Mouse (Mus musculus): Measurements from ENCODE around the gene Ifi202b. TPM values are rescaled to one million over a fixed set of nuclear protein-coding genes. Genes with fewer than 3 reads are reported as not detected.
"Not testable (repeated sequence)": the region's sequence is repeated elsewhere in the genome, so short reads cannot be mapped to it uniquely, and the experiment has no call there.

Gene Ifi202b
- polyA plus RNA-seq, 1 experiment from 2014 or later, result not detected

DNA sequence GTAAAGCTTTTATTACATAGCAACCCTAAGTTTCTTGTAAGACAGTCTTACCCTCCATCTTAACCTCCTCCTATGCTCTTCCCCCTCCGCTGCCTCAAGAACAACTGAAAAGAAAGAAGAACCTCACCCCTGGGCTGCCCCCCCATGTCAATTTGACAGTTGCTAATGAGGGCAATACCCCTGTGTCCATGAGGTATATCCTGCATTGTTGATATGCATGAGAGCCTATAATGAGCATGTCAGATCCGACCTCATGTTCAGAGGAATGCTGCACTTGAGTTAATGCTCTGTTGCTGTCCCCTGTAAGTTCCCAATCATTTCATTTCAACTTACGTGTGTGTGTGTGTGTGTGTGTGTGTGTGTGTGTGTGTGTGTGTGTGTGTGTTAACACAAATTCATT lies 22.5 kb downstream of the Ifi202b start:
- not testable (repeated sequence) for ATAC-seq (ENCODE audit: low read depth)

DNA sequence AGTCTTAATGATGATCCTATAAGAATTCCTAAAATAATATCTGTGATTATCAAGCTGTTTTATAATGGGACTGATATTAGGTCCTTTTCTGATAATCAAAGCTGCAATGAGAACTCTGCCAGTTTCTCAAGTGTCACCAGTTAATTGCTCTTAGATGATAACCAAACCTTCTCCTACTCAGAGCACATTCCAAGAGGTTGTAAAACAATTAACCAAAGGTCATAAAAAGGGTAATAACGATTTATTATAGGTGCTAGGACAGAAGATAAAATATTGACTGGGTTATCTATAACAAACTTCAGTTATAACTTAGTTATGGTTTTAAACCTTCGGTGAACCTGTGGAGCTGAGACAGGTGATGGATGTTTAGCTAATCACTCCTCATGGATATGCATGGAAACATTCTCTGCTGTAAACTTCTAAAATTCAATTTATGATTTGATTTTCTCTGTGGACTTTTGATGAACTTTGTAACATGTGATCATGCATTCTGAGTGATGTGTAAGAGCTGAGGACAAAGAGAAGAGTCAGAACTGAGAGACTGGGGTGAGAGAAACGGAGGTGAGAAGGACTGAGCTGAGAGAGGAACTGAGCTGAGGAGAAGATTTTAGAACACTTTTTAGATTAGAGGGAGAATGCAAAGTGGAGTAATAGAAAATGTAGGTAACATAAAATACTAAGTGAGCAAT lies 26.6 kb downstream of the Ifi202b start:
- H3K4me3 ChIP-seq (ENCODE audit: low read depth, low read length); H3K9me3 ChIP-seq (ENCODE audit: control insufficient read depth, low read length); H3K27ac ChIP-seq (ENCODE audit: low read depth, low read length); H3K4me2 ChIP-seq (ENCODE audit: low read depth, low read length); ATAC-seq (ENCODE audit: low read depth); H3K27me3 ChIP-seq (ENCODE audit: control insufficient read depth, insufficient read depth, low read length); H3K9ac ChIP-seq (replicated peaks; ENCODE audit: low read depth, low read length); H3K36me3 ChIP-seq (ENCODE audit: control insufficient read depth, insufficient read depth, low read length); H3K4me1 ChIP-seq (ENCODE audit: control insufficient read depth, insufficient read depth, low read length): not testable (repeated sequence)
- WGBS, result 37% methylated on average over 3 of the region's 3 CpGs

More for the DNA sequence above, 22.5 kb downstream of the Ifi202b start:
- not testable (repeated sequence) for H3K9ac ChIP-seq (replicated peaks; ENCODE audit: low read depth, low read length); H3K4me3 ChIP-seq (ENCODE audit: low read depth, low read length); H3K4me2 ChIP-seq (ENCODE audit: low read depth, low read length); H3K27me3 ChIP-seq (ENCODE audit: control insufficient read depth, insufficient read depth, low read length); H3K4me1 ChIP-seq (ENCODE audit: control insufficient read depth, insufficient read depth, low read length); H3K9me3 ChIP-seq (ENCODE audit: control insufficient read depth, low read length); H3K36me3 ChIP-seq (ENCODE audit: control insufficient read depth, insufficient read depth, low read length); H3K27ac ChIP-seq (ENCODE audit: low read depth, low read length)
- WGBS, result 28% methylated on average over 3 of the region's 3 CpGs

DNA sequence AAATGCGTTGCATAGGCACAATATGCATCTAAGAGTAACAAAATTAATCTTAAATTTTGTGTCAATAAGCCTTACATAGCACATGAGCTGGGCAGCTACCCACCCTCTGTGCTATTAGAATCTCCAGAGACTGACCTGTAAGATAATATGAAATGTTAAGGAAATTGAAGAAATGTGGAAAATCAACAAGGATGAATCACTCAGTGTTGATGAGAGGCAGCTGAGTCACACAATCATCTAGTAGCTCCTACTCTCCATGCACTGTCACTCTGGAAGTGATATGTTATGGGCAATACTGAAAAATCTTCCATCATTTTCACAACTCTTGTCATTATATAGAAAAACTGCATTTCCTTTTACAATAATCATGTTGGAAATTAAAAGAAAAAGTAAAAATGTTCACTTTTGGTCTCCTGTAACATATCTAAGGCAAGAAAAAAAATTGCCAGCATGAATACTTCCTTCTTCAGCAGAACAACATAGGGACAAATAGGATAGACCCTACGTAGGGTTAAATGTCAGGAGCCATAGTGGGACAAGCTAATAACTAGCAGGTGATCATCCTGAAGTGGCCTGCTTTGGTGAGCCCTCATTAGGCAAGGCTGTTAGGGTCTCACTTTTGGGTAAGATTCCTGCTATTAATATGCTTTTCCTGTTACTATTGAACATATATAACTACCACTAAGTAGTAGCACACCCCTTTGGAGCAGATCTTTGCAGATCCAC lies 27.3 kb downstream of the Ifi202b start:
- Histone ChIP-seq H3K27me3 (ENCODE audit: control insufficient read depth, insufficient read depth, low read length) (no peaks in the 10 kb centered on the region), H3K9ac (replicated peaks; ENCODE audit: low read depth, low read length) (no peak overlapping the region), H3K36me3 (ENCODE audit: control insufficient read depth, insufficient read depth, low read length) (no peaks in the 10 kb centered on the region), H3K4me3 (ENCODE audit: low read depth, low read length) (no peak overlapping the region), H3K4me2 (ENCODE audit: low read depth, low read length) (no peak overlapping the region), H3K27ac (ENCODE audit: low read depth, low read length) (no peak overlapping the region), H3K4me1 (ENCODE audit: control insufficient read depth, insufficient read depth, low read length) (no peaks in the 10 kb centered on the region), H3K9me3 (ENCODE audit: control insufficient read depth, low read length) (no peaks in the 10 kb centered on the region)
- WGBS, result 93% methylated on average over 2 of the region's 2 CpGs
- ATAC-seq (ENCODE audit: low read depth), result no peak

DNA sequence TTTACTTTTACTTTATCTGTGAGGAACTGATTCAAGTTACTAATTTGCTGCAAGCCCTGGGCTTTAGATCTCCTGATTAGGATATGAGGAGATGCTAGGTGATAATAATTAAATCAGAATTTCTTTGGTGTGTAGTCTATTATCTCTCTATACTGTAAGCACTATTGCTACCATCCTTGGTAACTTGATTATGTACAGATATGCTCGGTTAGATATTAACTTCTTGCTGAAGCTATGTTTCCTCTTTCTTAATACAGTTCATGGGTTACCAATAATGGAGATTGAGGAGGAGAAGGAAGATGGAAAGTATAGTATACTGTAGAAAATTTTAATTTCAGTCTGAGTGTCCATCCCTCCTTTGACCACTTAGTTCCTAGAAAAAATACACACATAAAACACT lies 29.0 kb downstream of the Ifi202b start:
- Histone ChIP-seq H3K4me1 (ENCODE audit: control insufficient read depth, insufficient read depth, low read length) (no peaks in the 10 kb centered on the region), H3K9me3 (ENCODE audit: control insufficient read depth, low read length) (no peaks in the 10 kb centered on the region), H3K4me3 (ENCODE audit: low read depth, low read length) (no peak overlapping the region), H3K9ac (replicated peaks; ENCODE audit: low read depth, low read length) (no peak overlapping the region), H3K36me3 (ENCODE audit: control insufficient read depth, insufficient read depth, low read length) (no peaks in the 10 kb centered on the region), H3K27me3 (ENCODE audit: control insufficient read depth, insufficient read depth, low read length) (no peaks in the 10 kb centered on the region), H3K4me2 (ENCODE audit: low read depth, low read length) (no peak overlapping the region), H3K27ac (ENCODE audit: low read depth, low read length) (no peak overlapping the region)
- WGBS, result 87% methylated on average over 1 of the region's 1 CpGs
- ATAC-seq (ENCODE audit: low read depth), result no peak

DNA sequence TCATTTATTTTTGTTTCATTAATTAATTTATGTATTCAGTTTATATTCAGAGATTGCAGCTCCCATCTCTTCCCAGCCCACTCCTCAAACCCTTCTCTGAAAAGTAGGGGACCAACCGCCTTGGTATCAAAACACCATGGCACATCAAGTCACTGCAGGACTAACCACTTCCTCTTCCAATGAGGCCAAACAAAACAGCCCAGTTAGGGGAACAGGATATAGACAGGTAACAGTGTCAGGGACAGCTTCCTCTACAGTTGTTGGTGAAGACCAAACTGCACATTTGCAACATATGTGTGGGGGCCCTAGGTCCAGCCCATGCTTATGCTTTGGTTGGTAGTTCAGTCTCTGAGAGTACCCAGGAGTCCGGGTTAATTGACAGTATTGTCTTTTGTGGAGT lies 33.5 kb downstream of the Ifi202b start:
- not testable (repeated sequence) for H3K27ac ChIP-seq (ENCODE audit: low read depth, low read length); H3K9me3 ChIP-seq (ENCODE audit: control insufficient read depth, low read length); H3K36me3 ChIP-seq (ENCODE audit: control insufficient read depth, insufficient read depth, low read length); H3K4me2 ChIP-seq (ENCODE audit: low read depth, low read length); H3K4me3 ChIP-seq (ENCODE audit: low read depth, low read length); ATAC-seq (ENCODE audit: low read depth); H3K27me3 ChIP-seq (ENCODE audit: control insufficient read depth, insufficient read depth, low read length); H3K9ac ChIP-seq (replicated peaks; ENCODE audit: low read depth, low read length); H3K4me1 ChIP-seq (ENCODE audit: control insufficient read depth, insufficient read depth, low read length)
- WGBS, result 85% methylated on average over 2 of the region's 2 CpGs

DNA sequence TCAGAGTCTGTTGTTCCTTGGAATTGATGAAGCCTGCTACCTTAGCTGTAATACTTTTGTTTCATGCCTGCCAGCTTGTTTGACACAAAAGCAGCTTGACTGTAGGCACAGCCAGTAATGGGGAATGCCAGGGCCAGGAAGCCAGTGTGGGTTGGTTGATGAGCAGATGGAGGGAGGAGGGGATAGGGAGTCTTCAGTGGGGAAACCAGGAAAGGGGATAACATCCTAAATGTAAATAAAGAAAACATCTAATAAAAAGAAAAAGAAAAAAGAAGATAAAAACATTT lies 39.8 kb downstream of the Ifi202b start:
- not testable (repeated sequence) for ATAC-seq (ENCODE audit: low read depth)

DNA sequence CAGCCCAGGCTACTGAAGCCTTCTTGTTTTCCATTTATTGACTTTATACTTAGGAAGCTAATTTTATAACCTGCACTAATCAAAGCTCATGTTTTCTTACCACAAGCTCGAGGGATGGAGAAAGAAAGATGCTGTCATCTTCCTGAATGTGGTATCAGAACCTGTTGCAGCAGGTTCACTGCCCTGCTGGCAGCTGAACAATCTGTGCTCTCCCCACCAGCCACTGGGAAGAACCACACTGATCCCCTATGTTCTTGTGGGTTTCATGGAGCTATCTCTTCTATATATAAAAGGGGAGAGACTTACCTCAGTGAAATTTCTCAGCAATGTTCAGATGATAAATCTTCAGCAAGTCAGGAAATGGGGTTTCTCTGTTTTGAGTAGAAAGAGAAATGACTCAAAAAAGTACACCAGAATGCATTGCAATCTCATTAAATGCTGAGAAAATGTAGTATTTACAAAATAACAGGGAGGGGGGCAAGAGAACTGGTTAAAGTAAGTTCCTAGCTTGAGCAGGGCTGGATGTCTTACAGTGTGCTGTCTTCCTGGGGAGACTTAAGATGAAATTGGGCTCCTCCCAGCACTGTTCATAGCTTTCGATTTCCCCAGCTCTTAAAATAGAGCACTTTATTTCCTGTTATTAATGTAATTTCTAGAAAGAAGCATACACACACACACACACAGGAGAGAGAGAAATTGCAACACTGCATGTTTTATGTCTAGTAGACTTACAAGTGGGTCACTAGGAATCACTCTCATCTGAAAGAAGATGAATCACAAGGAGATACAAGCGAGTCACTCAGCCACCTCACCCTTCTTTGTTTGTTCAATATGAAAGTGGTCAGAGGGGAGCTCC lies 40.4 kb downstream of the Ifi202b start, which contains the start of the genes Mndal and Ifi203:
Gene Mndal, minus strand, starts transcription at position 568 of the 856 bp plus-strand sequence.
Gene Ifi203, minus strand, starts transcription at position 749 of the 856 bp plus-strand sequence.
- ATAC-seq (ENCODE audit: low read depth); H3K36me3 ChIP-seq (ENCODE audit: control insufficient read depth, insufficient read depth, low read length); H3K27me3 ChIP-seq (ENCODE audit: control insufficient read depth, insufficient read depth, low read length); H3K27ac ChIP-seq (ENCODE audit: low read depth, low read length); H3K9me3 ChIP-seq (ENCODE audit: control insufficient read depth, low read length); H3K4me2 ChIP-seq (ENCODE audit: low read depth, low read length); H3K9ac ChIP-seq (replicated peaks; ENCODE audit: low read depth, low read length); H3K4me3 ChIP-seq (ENCODE audit: low read depth, low read length); H3K4me1 ChIP-seq (ENCODE audit: control insufficient read depth, insufficient read depth, low read length): not testable (repeated sequence)
- WGBS, result 71% methylated on average over 3 of the region's 3 CpGs

More for the DNA sequence above, 39.8 kb downstream of the Ifi202b start:
- not testable (repeated sequence) for H3K27ac ChIP-seq (ENCODE audit: low read depth, low read length); H3K4me2 ChIP-seq (ENCODE audit: low read depth, low read length); H3K4me3 ChIP-seq (ENCODE audit: low read depth, low read length); H3K4me1 ChIP-seq (ENCODE audit: control insufficient read depth, insufficient read depth, low read length); H3K9ac ChIP-seq (replicated peaks; ENCODE audit: low read depth, low read length); H3K9me3 ChIP-seq (ENCODE audit: control insufficient read depth, low read length); H3K27me3 ChIP-seq (ENCODE audit: control insufficient read depth, insufficient read depth, low read length); H3K36me3 ChIP-seq (ENCODE audit: control insufficient read depth, insufficient read depth, low read length)

DNA sequence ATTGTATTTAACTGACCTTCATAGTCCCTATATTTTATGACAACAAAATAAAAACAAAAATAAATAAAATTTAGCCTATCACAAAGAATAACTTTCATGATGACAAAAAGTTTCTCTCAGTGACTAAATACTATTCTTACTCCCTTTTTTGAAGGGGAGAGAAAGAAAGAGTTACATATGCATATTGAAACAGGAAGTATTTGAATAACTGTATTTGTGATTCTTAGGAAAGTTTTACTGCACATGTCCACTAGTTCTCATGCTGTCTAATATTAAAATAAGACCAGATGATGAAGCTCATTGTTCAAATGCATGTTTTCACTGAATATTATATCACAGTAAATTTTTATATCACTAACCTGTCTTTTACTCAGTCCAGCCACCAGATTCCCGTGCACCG lies 41.0 kb downstream of the Ifi202b start:
- not testable (repeated sequence) for H3K27me3 ChIP-seq (ENCODE audit: control insufficient read depth, insufficient read depth, low read length); H3K4me3 ChIP-seq (ENCODE audit: low read depth, low read length); H3K4me1 ChIP-seq (ENCODE audit: control insufficient read depth, insufficient read depth, low read length); H3K36me3 ChIP-seq (ENCODE audit: control insufficient read depth, insufficient read depth, low read length); H3K9me3 ChIP-seq (ENCODE audit: control insufficient read depth, low read length); H3K9ac ChIP-seq (replicated peaks; ENCODE audit: low read depth, low read length); ATAC-seq (ENCODE audit: low read depth); H3K27ac ChIP-seq (ENCODE audit: low read depth, low read length); H3K4me2 ChIP-seq (ENCODE audit: low read depth, low read length)
- WGBS, result 96% methylated on average over 2 of the region's 2 CpGs

DNA sequence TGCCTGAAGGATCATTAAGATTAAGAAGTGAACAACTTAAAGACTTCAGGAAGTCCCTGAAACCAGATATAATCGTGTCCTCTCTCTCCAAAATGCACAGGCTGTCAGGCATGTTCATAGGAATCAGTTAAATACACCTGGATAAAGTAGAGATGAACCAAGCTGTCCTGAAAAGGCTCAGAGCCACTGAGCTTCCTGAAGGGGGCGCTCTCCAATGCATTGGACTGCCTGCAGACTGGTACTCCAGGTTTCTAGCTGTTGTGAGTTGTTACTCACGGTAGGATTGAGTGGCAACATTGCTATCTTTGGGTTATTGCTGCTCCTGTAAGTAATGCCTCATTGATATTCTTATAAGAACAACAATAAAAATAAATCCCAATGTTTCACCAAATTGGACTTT lies 63.3 kb downstream of the Ifi202b start:
- H3K9me3 ChIP-seq (ENCODE audit: control insufficient read depth, low read length); ATAC-seq (ENCODE audit: low read depth); H3K4me2 ChIP-seq (ENCODE audit: low read depth, low read length); H3K27me3 ChIP-seq (ENCODE audit: control insufficient read depth, insufficient read depth, low read length); H3K4me3 ChIP-seq (ENCODE audit: low read depth, low read length); H3K36me3 ChIP-seq (ENCODE audit: control insufficient read depth, insufficient read depth, low read length); H3K9ac ChIP-seq (replicated peaks; ENCODE audit: low read depth, low read length); H3K27ac ChIP-seq (ENCODE audit: low read depth, low read length); H3K4me1 ChIP-seq (ENCODE audit: control insufficient read depth, insufficient read depth, low read length): not testable (repeated sequence)
- 71% methylated on average over 2 of the region's 3 CpGs for WGBS

Data from neural tube, embryonic 14.5 days (tissue).